Mouse (Mus musculus) gastrocnemius, postnatal 10 days (tissue): ENCODE measurements around the gene Aak1. TPM values are rescaled to one million over a fixed set of nuclear protein-coding genes. Genes with fewer than 3 reads are reported as not detected.
"Not testable (repeated sequence)": the region's sequence is repeated elsewhere in the genome, so short reads cannot be mapped to it uniquely, and the experiment has no call there.

ENCODE experiments used
- DNase-seq: peaks from one replicate; pipeline ENCODE4 v3.0.0; 2021; ENCODE audit warnings: mixed read lengths
- total RNA-seq, 2 experiments: library from RNA; stranded (reverse); gene quantifications; 2 replicates each; pipeline ENCODE4 v1.2.3; 2021

Aak1 gene
- total RNA-seq, 2 experiments from 2014 or later = 35.7 to 45.3 TPM

DNA sequence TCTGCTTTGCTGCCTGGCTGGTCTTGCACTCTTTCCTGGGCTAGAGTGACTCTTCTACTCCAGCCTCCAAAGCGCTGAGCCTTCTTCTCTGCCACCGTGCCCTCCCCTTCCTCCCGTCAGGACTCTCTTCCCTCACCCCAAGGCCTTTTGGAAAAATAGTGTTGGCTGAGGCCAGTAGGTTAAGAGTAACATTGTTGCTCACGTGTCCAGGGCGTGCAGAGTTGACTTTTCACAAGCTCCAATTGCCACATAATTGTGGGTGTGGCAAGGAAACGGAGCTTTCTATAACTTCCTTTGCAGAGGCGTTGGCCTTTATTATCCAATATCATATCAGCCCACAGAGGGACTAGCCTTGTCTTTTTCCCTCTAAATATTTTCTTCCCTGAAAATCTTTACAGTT is 177.7 kb downstream of the Aak1 start:
- DNase-seq = no peak

GRCm38 (mm10) chr6:87028881-87029280 is 179.6 kb downstream of the Aak1 start:
- DNase-seq = no peak

DNA sequence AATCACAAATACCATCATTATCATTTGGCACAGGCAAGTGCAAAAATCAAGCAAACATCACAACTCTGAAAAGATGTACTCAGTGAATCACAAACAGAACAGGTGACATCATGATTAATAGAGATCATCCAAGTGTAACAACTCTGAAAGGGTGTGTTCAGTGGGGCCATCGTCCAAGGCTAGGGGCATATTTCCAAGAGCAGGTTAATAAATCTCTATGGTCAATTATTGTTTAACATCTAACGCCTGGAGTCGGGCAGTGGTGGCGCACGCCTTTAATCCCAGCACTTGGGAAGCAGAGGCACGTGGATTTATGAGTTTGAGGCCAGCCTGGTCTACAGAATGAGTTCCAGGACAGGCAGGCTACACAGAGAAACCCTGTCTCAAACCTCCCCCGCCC is 182.0 kb downstream of the Aak1 start:
- not testable (repeated sequence) for DNase-seq

- DNase-seq = no peak
Measured at GRCm38 (mm10) chr6:87032401-87032800, 183.1 kb downstream of the Aak1 start.

DNA sequence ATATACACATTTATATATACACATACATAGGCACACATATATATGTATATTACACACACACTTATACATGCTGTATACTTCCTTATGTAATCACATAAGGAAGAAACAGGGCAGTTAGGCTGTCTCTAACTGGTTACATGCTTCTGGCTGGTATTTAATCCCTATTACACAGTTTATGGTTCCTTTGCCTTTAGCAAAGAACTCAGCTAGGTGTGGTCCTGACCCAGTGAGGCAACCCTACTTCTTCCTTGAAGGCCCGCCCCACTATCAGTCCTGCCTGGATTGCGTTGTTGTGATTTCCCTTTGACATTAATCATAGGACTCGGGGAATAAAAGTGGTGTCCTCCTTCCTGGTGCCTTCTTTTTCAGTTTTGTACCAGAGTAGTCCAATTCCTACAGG is 185.1 kb downstream of the Aak1 start:
- no peak for DNase-seq

DNA sequence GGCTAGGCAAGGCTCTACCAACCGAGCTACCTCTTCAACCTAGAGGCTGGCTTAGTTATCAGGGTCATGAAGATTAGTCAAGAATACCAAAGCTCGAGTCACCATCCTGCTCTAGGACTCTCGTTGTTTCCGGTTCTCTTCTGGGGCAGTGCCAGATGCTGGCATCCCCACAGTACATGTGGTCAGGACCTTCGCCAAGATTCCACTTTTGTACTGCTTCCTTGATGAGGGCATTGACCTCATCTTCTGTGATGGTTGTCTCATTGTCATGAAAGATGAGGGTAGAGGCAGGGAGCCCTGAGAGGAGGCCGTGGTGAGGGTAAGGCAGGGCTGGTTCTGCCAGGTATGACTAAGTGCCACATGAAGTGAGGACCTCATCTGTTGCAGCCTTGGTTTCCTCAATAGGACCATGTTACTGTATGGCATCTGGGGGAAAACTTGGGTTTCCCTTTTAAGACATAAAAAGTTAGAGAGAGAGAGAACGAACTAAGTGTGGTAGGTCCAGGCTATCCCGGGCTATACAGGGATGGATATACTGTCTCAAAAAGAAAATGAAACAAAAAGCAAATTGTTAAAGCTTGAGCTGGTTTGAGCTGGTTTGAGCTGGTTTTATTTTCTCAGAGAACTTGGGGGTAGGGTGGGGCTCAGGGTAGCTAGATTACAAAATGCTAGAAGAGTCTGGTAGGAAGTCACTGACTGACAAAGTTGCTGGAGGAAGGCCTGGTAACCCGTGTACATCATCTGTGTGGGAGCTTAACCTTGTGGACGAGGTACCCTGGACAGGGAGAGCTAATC is 188.7 kb downstream of the Aak1 start:
- no peak for DNase-seq

DNA sequence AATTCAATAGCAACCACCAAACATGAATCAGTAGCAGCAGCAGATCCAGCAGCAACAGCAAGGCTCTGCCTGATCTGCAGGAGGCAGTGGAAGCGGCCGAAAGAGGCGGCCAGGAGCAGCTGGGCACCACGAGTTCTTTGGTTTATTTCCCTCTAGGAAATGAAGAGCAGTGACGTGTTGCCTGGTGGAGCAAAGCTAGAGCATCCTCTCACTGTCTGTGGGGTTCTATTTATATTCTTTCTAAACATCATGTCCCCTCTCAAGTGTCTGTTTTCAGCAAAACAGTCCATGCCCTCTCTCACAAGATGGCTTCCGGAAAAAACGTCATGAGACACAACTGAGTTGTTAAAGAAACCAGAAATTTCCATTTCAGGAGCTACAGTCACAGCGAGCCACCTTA is 189.8 kb downstream of the Aak1 start:
- no peak for DNase-seq

GRCm38 (mm10) chr6:87040971-87041370 is 191.7 kb downstream of the Aak1 start:
- no peak for DNase-seq

DNA sequence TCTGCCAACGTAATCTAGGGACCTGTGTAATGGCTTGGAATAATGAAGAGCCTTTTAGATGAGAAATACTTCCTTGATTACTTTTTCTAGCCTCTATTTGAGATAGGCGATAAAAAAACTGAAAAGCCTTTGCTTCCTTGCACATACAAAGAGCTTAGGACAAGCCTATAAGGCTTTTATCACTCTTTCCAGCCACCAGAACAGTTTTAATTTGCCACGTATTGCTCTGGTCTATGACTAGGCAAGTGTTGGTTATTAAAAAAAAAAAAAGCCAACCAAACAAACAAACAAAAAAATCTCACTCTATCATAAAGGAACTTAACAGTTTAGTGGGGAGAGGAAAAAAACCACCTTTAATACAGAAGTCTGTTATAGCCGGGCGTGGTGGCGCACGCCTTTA is 192.1 kb downstream of the Aak1 start:
- no peak for DNase-seq

DNA sequence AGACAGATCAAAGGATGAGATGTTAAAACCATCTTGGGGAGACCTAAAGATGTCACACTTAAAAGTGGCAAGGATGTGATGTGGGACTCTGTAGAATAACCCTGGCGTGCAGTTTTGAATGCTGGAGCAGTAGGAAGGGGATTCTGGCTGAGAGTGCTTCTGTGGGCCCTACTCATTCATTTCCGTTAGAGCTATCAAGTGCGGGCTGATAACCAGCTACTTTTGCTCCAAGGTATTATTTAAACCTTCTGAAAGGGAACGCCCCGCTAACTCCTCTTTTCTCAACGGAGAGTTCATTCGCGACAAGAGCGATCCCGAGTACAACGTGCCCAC is 192.7 kb downstream of the Aak1 start:
- no peak for DNase-seq

DNA sequence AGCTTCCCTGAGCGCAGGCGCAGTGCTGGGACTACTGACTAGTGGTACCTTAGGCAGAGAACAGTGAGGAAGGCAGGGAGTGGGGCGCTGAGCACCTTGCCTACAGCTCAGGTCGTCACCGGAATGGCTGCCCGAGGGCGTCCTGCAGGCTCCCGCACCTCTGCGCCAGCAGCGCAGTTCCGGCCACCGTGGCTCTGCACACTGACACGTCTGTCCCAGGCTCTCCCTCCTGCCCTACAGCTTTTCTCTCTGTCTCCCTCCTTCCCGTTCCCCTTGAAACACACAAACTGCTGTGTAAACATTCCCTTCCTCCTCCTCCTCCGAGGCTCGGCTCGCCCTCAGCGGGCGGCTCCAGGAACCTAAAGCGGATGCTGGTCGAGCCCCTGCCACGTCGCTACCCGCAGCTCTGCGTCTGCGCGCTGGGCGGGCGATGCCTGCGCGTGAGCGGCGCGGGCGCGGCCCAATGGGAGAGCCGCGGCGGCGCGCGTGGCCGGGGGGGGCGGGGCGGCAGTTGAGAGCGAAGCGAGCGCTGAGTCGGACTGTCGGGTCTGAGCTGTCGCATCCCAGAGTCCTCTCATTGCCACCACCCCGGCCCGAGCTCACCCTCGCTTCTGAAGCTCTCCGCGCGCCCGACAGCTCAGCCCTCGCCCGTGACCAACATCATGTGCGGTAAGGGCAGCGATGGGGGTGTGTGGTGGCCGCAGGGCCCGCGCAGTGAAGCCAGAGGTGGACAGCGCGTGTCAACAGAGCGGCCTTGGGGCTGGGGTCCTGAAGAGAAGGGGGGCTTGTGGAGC is 193.2 kb downstream of the Aak1 start, which contains the start of gene Gfpt1:
Gene Gfpt1 (plus strand): TSS at position 510 of the 794 bp plus-strand sequence.
- DNase-seq = peak; percentile 98

DNA sequence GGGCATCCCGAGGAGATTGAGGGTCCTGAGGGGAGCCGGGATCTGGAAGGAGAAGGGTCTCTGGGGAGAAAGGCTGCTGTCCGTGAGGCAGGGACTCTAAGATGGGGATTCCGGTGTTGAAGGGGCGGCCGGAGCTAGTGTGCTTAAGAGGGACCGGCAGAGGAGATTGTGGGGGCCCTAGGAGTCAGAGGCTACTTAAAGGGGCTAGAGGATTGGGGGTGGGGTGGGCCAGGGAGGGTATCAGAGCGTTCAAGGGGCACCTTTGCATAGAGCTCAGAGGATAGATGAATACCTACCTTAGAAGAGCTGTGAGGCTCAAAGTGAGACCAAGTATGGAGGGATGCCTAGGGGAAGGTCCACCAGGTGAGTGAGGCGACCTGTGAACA is 193.8 kb downstream of the Aak1 start:
- no peak for DNase-seq

DNA sequence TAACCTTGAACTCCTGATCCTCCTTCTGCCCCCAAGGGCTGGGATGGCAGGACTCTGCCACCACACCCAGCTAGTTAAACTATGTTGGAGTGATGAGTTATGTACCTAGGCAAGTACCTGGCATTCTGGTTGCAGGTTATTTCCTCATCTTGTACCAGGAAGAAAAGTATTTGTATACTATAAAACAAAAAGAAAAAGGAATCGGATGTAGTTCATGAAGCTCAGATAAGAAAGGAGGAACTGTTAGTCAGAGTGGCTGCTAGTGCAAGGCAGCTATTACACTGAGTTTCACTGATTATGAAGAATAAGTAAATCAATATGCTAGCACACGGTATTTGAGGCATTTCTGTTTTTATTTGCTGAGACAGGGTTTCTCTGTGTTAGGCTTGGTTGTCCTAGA is 195.6 kb downstream of the Aak1 start:
- DNase-seq = no peak

- DNase-seq = no peak
Measured at GRCm38 (mm10) chr6:87045507-87045906, 196.2 kb downstream of the Aak1 start.

- not testable (repeated sequence) for DNase-seq
Measured at GRCm38 (mm10) chr6:87048712-87049111, 199.4 kb downstream of the Aak1 start.

- no peak for DNase-seq
Measured at GRCm38 (mm10) chr6:87051886-87052425, 202.6 kb downstream of the Aak1 start.

Other genes starting within 250 kb of the Aak1 start
- gene Asprv1, start 221.4 kb upstream of the Aak1 start, total RNA-seq = under 1 TPM in 1 of 2 experiments, not detected in 1; 0.27 TPM
- gene Mxd1, start 180.4 kb upstream of the Aak1 start, total RNA-seq = 1 to 10 TPM; 4.4 to 6.2 TPM
- 10 to 100 TPM; 82.4 to 88.3 TPM for gene Snrnp27, start 165.0 kb upstream of the Aak1 start, total RNA-seq
- gene Gmcl1, start 116.1 kb upstream of the Aak1 start, total RNA-seq = 1 to 10 TPM; 3.9 to 5.8 TPM
- 10 to 100 TPM; 26.8 to 31.3 TPM for gene Anxa4, start 55.9 kb upstream of the Aak1 start, total RNA-seq
- gene Nfu1, start 159.7 kb downstream of the Aak1 start, total RNA-seq = 10 to 100 TPM; 63.1 to 66.8 TPM
- gene Gfpt1, start 193.3 kb downstream of the Aak1 start, total RNA-seq = 10 to 100 TPM; 36.1 to 44.4 TPM